Mouse (Mus musculus): ENCODE data around the gene Slc27a3. TPM values are rescaled to one million over a fixed set of nuclear protein-coding genes. Genes with fewer than 3 reads are reported as not detected.

The Slc27a3 gene
- polyA plus RNA-seq, 1 experiment: 9.4 TPM

DNA sequence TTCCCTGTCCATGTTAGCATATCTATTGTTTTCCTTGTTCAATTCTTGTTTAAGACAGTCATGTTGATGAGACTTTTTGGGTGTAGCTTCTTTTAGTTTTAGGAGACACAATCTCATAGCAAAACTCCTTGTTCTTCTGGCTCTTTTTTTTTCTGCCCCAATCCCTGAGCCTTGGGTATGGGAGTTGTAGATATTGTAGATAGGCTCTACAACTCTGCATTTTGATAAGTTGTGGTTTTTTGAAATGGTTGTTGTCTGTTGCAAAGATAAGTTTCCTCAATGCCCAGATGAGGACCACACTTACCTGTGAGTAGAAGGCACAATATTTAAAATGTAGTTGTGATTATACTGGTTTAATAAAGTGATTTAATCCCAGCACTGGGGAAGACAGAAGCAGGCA, 49.6 kb downstream of the Slc27a3 start:
- no peak for DNase-seq (ENCODE audit: low read depth)

DNA sequence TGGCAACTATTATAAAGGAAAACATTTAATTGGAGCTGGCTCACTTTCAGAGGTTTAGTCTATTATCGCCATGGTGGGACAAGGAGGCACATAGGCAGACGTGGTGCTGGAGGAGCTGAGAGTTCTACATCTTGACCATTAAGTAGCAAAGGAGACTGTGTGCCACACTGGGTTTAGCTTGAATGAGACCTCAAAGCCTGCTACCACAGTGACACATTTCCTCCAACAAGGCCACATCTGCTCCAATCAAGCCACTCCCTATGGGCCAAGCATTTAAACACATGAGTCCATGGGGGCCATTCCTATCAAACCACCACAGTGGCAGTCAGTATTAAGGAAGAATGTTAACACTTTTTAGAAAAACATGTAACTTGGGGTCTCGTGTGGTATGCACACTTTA, 51.5 kb downstream of the Slc27a3 start:
- DNase-seq (ENCODE audit: low read depth): no peak

DNA sequence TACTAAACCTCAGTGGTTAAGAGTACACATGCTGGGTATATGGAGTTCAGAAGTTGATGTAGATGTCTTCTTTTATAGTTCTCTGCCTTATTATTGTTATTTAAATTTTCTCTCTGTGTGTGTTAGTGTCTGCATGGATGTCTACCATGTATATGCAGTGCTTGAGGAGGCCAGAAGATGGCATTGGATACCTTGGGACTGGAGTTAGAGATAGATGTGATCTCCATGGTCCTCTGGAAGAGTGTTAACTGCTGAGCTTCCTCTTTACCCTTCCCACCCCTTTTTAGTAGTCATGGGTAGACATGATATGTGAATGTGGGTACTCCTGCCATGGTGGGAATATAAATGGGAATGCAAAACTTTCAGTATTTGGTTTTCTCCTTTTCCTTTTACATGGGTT, 54.2 kb downstream of the Slc27a3 start:
- no peak for DNase-seq (ENCODE audit: low read depth)

Other genes with a start within 250 kb of the Slc27a3 start
- 2,273 and 3,346 TPM in 2 replicates for gene Rps27, start 176.3 kb downstream of the Slc27a3 start, polyA plus RNA-seq (2012; rRNA removed)
- gene Rab13, start 176.2 kb downstream of the Slc27a3 start, polyA plus RNA-seq (2012; rRNA removed): 8.3 and 9.2 TPM in 2 replicates
- gene Jtb, start 158.3 kb downstream of the Slc27a3 start, polyA plus RNA-seq (2012; rRNA removed): 56.6 and 68.4 TPM in 2 replicates
- 1.2 and 1.4 TPM in 2 replicates for gene Creb3l4, start 146.4 kb downstream of the Slc27a3 start, polyA plus RNA-seq (2012; rRNA removed)
- 86.9 and 100 TPM in 2 replicates for gene Slc39a1, start 141.8 kb downstream of the Slc27a3 start, polyA plus RNA-seq (2012; rRNA removed)
- 52.1 and 57.8 TPM in 2 replicates for gene Crtc2, start 135.8 kb downstream of the Slc27a3 start, polyA plus RNA-seq (2012; rRNA removed)
- gene Dennd4b, start 124.8 kb downstream of the Slc27a3 start, polyA plus RNA-seq (2012; rRNA removed): 12.5 and 13.2 TPM in 2 replicates
- 19.3 and 25.0 TPM in 2 replicates for gene Gatad2b, start 96.8 kb downstream of the Slc27a3 start, polyA plus RNA-seq (2012; rRNA removed)
- 30.2 and 36.5 TPM in 2 replicates for gene Ints3, start 43.7 kb upstream of the Slc27a3 start, polyA plus RNA-seq (2012; rRNA removed)
- 49.7 and 51.1 TPM in 2 replicates for gene Npr1, start 75.9 kb upstream of the Slc27a3 start, polyA plus RNA-seq (2012; rRNA removed)
- gene Ilf2, start 86.2 kb upstream of the Slc27a3 start, polyA plus RNA-seq (2012; rRNA removed): 30.6 and 34.0 TPM in 2 replicates
- 38.3 and 41.3 TPM in 2 replicates for gene Snapin, start 101.1 kb upstream of the Slc27a3 start, polyA plus RNA-seq (2012; rRNA removed)
- 35.9 and 46.2 TPM in 2 replicates for gene Chtop, start 119.6 kb upstream of the Slc27a3 start, polyA plus RNA-seq (2012; rRNA removed)
- 184 and 230 TPM in 2 replicates for gene S100a1, start 124.5 kb upstream of the Slc27a3 start, polyA plus RNA-seq (2012; rRNA removed)
- 73.7 and 97.9 TPM in 2 replicates for gene S100a13, start 124.5 kb upstream of the Slc27a3 start, polyA plus RNA-seq (2012; rRNA removed)
- gene S100a14, start 136.9 kb upstream of the Slc27a3 start, polyA plus RNA-seq (2012; rRNA removed): 2.5 and 7.2 TPM in 2 replicates
- 161 and 192 TPM in 2 replicates for gene S100a16, start 147.3 kb upstream of the Slc27a3 start, polyA plus RNA-seq (2012; rRNA removed)
- 1.4 TPM in 2 replicates for gene S100a3, start 170.6 kb upstream of the Slc27a3 start, polyA plus RNA-seq (2012; rRNA removed)
- not detected in 2 replicates for gene S100a2, start 200.3 kb upstream of the Slc27a3 start, polyA plus RNA-seq (2012; rRNA removed)
- not detected in 2 replicates for gene Gm42674, start 212.0 kb upstream of the Slc27a3 start, polyA plus RNA-seq (2012; rRNA removed)
- 27.8 and 69.1 TPM in 2 replicates for gene S100a4, start 213.8 kb upstream of the Slc27a3 start, polyA plus RNA-seq (2012; rRNA removed)
- gene S100a5, start 218.6 kb upstream of the Slc27a3 start, polyA plus RNA-seq (2012; rRNA removed): not detected in 2 replicates
- gene S100a6, start 222.9 kb upstream of the Slc27a3 start, polyA plus RNA-seq (2012; rRNA removed): 229 and 578 TPM in 2 replicates

Measured in gonadal fat pad, adult 2 months (tissue).